Mouse (Mus musculus) left cerebral cortex, adult 8-10 months (tissue): ENCODE data around the gene Plekhn1. TPM values are rescaled to one million over a fixed set of nuclear protein-coding genes. Genes with fewer than 3 reads are reported as not detected.

Source experiments
- DNase-seq, 2 experiments: peaks; one replicate each; pipeline ENCODE4 v3.0.0; 2022; ENCODE audit warnings: low spot score in 2 of 2
- microRNA-seq, 2 experiments: library from miRNA; unstranded; fragments of <30 nt; microRNA quantifications; one replicate each; pipeline ENCODE4 v1.2.0; 2022
- total RNA-seq, 4 experiments: library from RNA; stranded (reverse); gene quantifications; 2 replicates each; pipeline ENCODE4 v1.2.4; 2022

Plekhn1 gene
- total RNA-seq, 4 experiments from 2014 or later: 33.2 to 40.5 (median 38.6) TPM

- DNase-seq: peak; percentile 42 to 55
Measured at GRCm38 (mm10) chr4:156185950-156186850, 48.5 kb downstream of the Plekhn1 start.

DNA sequence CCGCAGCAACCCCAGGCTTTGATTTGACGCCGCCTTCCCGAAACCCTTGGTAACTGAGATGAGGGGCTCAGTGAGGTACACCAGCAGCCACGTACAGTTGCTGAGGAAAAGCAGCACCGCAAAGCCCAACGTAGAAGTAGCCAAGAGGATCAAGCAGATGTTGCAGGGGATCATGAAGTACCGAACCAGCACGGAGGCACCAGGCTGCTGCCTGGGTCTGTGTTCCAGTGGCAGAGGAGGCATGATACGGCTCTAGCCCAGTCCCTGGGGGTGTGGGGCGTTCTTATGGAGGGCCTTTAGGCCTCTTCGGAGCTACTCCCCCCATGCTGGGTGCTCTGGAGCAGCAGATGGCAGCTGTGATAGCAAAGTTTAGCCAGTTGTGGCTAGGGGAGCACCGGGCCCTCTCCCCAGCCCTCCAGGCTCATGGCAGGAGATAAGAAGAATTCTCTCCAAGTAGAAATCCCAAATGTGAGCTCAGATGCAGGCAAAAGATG is 49.2 kb downstream of the Plekhn1 start:
- no peak for DNase-seq

DNA sequence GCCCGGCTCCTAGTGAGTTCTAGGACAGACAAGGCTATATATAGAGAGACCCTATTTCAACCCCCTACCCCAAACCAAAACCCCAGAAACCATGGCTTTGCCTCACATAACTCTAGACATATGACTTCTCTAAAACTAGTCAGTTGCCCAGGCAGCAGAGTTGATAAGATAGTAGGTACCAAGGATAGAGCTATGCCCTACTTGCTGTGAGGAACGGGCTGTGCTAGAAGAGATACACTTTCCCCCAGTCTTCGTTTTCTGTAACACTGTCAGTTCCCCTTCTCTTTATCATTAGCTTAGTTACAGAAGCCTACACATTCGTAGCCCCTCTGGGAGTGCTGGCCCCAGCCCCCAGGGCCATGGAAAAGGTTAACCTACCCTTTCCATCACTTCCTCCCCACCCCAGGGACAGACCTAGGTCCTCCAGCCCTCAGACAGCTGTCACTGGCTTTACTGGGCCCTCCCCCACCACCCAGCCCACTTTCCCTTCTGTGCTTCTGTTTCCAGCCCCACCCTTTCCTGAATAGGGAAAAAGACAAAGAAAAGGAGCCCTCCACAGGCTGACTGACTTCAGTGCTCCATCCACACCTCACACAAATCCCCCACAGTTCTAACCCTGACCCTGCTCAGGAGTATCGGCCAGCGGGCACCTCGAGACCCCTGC is 50.2 kb downstream of the Plekhn1 start:
- no peak for DNase-seq

GRCm38 (mm10) chr4:156183747-156184146 is 50.9 kb downstream of the Plekhn1 start:
- DNase-seq: no peak

DNA sequence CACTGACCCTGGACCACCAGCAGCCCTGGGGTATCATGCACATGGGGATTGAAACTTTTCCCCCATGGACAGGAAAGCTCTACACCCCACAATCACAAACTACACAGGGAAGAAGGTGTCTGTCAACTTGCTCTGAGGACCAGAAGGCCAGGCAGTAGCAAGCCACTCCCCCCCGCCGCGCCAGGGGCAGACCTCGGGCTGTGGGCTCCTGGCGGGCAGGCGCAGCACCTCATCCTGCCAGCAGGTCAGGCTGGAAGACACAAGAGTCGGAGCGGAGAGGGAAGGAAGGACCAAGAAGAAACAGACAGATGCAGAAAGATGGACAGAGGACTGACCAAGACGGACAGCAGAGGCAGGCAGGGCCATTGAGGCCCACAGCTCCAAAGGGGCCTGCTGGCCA is 57.0 kb downstream of the Plekhn1 start:
- no peak for DNase-seq

- peak in 1 of 2 experiments; percentile 4 for DNase-seq
Measured at GRCm38 (mm10) chr4:156171828-156172227, 62.8 kb downstream of the Plekhn1 start.

Small RNAs within 50 kb of the gene (microRNA-seq; reads per million reads assigned to microRNA genes)
- gene Mir7658: 1.7 to 3.3 reads per million in 2 experiments

Other genes with a start within 250 kb of the Plekhn1 start
- gene B3galt6, start 242.2 kb downstream of the Plekhn1 start, total RNA-seq: 10 to 100 TPM in 2 of 4 experiments, 1 to 10 TPM in 2; 9.3 to 12.6 (median 10.5) TPM
- 100 to 1,000 TPM; 206 to 235 (median 221) TPM for gene Sdf4, start 242.0 kb downstream of the Plekhn1 start, total RNA-seq
- gene Tnfrsf4, start 221.0 kb downstream of the Plekhn1 start, total RNA-seq: 1 to 10 TPM in 3 of 4 experiments, under 1 TPM in 1; 0.91 to 3.5 (median 1.5) TPM
- not detected for gene Tnfrsf18, start 208.7 kb downstream of the Plekhn1 start, total RNA-seq
- under 1 TPM; 0.30 to 0.64 (median 0.44) TPM for gene Ttll10, start 175.4 kb downstream of the Plekhn1 start, total RNA-seq
- 10 to 100 TPM; 28.4 to 30.7 (median 29.0) TPM for gene 9430015G10Rik, start 124.9 kb downstream of the Plekhn1 start, total RNA-seq
- gene Rnf223, start 104.3 kb downstream of the Plekhn1 start, total RNA-seq: under 1 TPM; 0.49 to 0.72 (median 0.60) TPM
- 100 to 1,000 TPM; 117 to 126 (median 122) TPM for gene Agrn, start 37.4 kb downstream of the Plekhn1 start, total RNA-seq
- 1 to 10 TPM; 1.2 to 3.3 (median 2.4) TPM for gene Isg15, start 34.0 kb downstream of the Plekhn1 start, total RNA-seq
- gene AW011738, start 31.6 kb downstream of the Plekhn1 start, total RNA-seq: 1 to 10 TPM; 5.9 to 7.5 (median 7.0) TPM
- gene Perm1, start 19.0 kb downstream of the Plekhn1 start, total RNA-seq: under 1 TPM; 0.34 to 0.59 (median 0.51) TPM
- 10 to 100 TPM; 64.5 to 70.3 (median 68.1) TPM for gene Noc2l, start 1.2 kb upstream of the Plekhn1 start, total RNA-seq
- gene Samd11, start 20.8 kb upstream of the Plekhn1 start, total RNA-seq: 1 to 10 TPM; 4.7 to 8.3 (median 7.7) TPM
- not detected for gene Vmn2r-ps159, start 96.2 kb upstream of the Plekhn1 start, total RNA-seq